Mouse (Mus musculus) intestine, postnatal 0 days (tissue): Measurements from ENCODE around the gene Tlr12. TPM values are rescaled to one million over a fixed set of nuclear protein-coding genes. Genes with fewer than 3 reads are reported as not detected.
"Not testable (repeated sequence)": the region's sequence is repeated elsewhere in the genome, so short reads cannot be mapped to it uniquely, and the experiment has no call there.

Experiments used
- ATAC-seq: fragments of 200-750 bp; cut with Nextera tagmentation; 2 replicates; pipeline ENCODE4 v1.8.0; 2017; ENCODE audit warnings: mild to moderate bottlenecking, moderate TSS enrichment, moderate library complexity
- H3K27ac ChIP-seq: fragments of 300-500 bp; sonication (generic); 2 replicates; pipeline ENCODE4 v1.5.1; 2014; ENCODE audit warnings: mild to moderate bottlenecking, low read depth, low read length, moderate library complexity
- H3K27me3 ChIP-seq: fragments of 300-500 bp; sonication (generic); replicated peaks from 2 replicates; pipeline ENCODE4 v1.6.1; 2014; ENCODE audit warnings: low read length, mixed read lengths; ENCODE audit not compliant: control insufficient read depth, insufficient read depth
- H3K36me3 ChIP-seq: fragments of 300-500 bp; sonication (generic); 2 replicates; pipeline ENCODE4 v1.6.1; 2014; ENCODE audit warnings: mild to moderate bottlenecking, moderate library complexity; ENCODE audit not compliant: control insufficient read depth, insufficient read depth
- H3K4me1 ChIP-seq: fragments of 300-500 bp; sonication (generic); replicated peaks from 2 replicates; pipeline ENCODE4 v1.6.1; 2014; ENCODE audit warnings: antibody characterized with exemption, low read length, mixed read lengths; ENCODE audit not compliant: control insufficient read depth, insufficient read depth
- H3K4me2 ChIP-seq: fragments of 300-500 bp; sonication (generic); replicated peaks from 2 replicates; pipeline ENCODE4 v1.6.1; 2014; ENCODE audit warnings: low read depth, mild to moderate bottlenecking, moderate library complexity
- H3K4me3 ChIP-seq: fragments of 300-500 bp; sonication (generic); 2 replicates; pipeline ENCODE4 v1.5.1; 2014; ENCODE audit warnings: low read depth, low read length
- H3K9ac ChIP-seq: fragments of 300-500 bp; sonication (generic); 2 replicates; pipeline ENCODE4 v1.6.1; 2014; ENCODE audit warnings: mild to moderate bottlenecking, low read depth, low read length
- H3K9me3 ChIP-seq: fragments of 300-500 bp; sonication (generic); 2 replicates; pipeline ENCODE4 v1.6.1; 2016; ENCODE audit warnings: mixed run types; ENCODE audit not compliant: control insufficient read depth
- CTCF ChIP-seq: sonication (generic); IDR thresholded peaks from 2 replicates; pipeline ENCODE4 v1.5.1; 2016; ENCODE audit warnings: low read depth, mild to moderate bottlenecking, control low read depth, antibody characterized with exemption, moderate library complexity
- WGBS: fragments of 180-500 bp; shearing (Covaris S2); extraction: QIAGEN DNeasy Blood & Tissue Kit; methylation state at CpG from one replicate; pipeline ENCODE4 v1.1.7; 2014; 5-methylcytosine and 5-hydroxymethylcytosine counted together
- polyA plus RNA-seq: library from polyadenylated mRNA; unstranded; fragments of >200 nt; fragmentation: Nextera tagmentation; extraction: Ambion mirVana; gene quantifications from 2 replicates; pipeline ENCODE4 v1.2.1, GENCODE M21; 2015

Gene Tlr12
- polyA plus RNA-seq, result 2.1 and 2.5 TPM in 2 replicates

- Histone ChIP-seq H3K36me3 (no peaks in the 10 kb centered on the region), H3K27ac (no peak within 1 kb of the TSS; the same call in 1 of the 2 replicates), H3K27me3 (no peaks in the 10 kb centered on the region), H3K4me3 (no peak within 1 kb of the TSS), H3K9me3 (no peaks in the 10 kb centered on the region), H3K4me2 (no peak within 1 kb of the TSS), H3K4me1 (no peaks in the 10 kb centered on the region), H3K9ac (no peak within 1 kb of the TSS)
- ATAC-seq, result peak; percentile 49; the same call in 1 of the 2 replicates
- TF ChIP-seq CTCF, result no peak
- WGBS, result 41% methylated on average over 15 of the region's 15 CpGs
These were observed at the start of gene Tlr12 for GRCm38 (mm10) chr4:128618246-128618911. TSS of gene Tlr12 (minus strand) at chr4:128618619.

GRCm38 (mm10) chr4:128667195-128667594 lies 48.8 kb upstream of the Tlr12 start:
- ATAC-seq, result peak; percentile 78
- peak overlapping the region; percentile 77 for H3K27ac ChIP-seq
- WGBS, result 30% methylated on average over 4 of the region's 4 CpGs
- not testable (repeated sequence) for H3K4me3 ChIP-seq, H3K9ac ChIP-seq, H3K9me3 ChIP-seq, H3K36me3 ChIP-seq, H3K27me3 ChIP-seq, H3K4me1 ChIP-seq, H3K4me2 ChIP-seq

GRCm38 (mm10) chr4:128666362-128666761 lies 47.9 kb upstream of the Tlr12 start:
- not testable (repeated sequence) for H3K4me1 ChIP-seq, H3K36me3 ChIP-seq, H3K9ac ChIP-seq, H3K9me3 ChIP-seq, H3K4me3 ChIP-seq, H3K27me3 ChIP-seq, H3K27ac ChIP-seq, H3K4me2 ChIP-seq
- 37% methylated on average over 7 of the region's 7 CpGs for WGBS
- ATAC-seq, result peak; percentile 64

GRCm38 (mm10) chr4:128664002-128664401 lies 45.6 kb upstream of the Tlr12 start:
- Histone ChIP-seq H3K9me3 (no peaks in the 10 kb centered on the region), H3K4me3 (no peak overlapping the region), H3K4me2 (no peak overlapping the region), H3K27ac (no peak overlapping the region), H3K27me3 (no peaks in the 10 kb centered on the region), H3K36me3 (no peaks in the 10 kb centered on the region), H3K9ac (no peak overlapping the region), H3K4me1 (no peaks in the 10 kb centered on the region)
- ATAC-seq, result no peak
- no peak for TF ChIP-seq CTCF
- 72% methylated on average over 3 of the region's 3 CpGs for WGBS

- no peak overlapping the region for H3K9ac ChIP-seq
- no peaks in the 10 kb centered on the region for H3K9me3 ChIP-seq
- no peak overlapping the region for H3K27ac ChIP-seq
- TF ChIP-seq CTCF, result no peak
- no peaks in the 10 kb centered on the region for H3K4me1 ChIP-seq
- H3K4me3 ChIP-seq, result no peak overlapping the region
- H3K4me2 ChIP-seq, result no peak overlapping the region
- 84% methylated on average over 8 of the region's 8 CpGs for WGBS
- ATAC-seq, result no peak
- no peaks in the 10 kb centered on the region for H3K36me3 ChIP-seq
- H3K27me3 ChIP-seq, result no peaks in the 10 kb centered on the region
These were observed 42.6 kb upstream of the Tlr12 start for GRCm38 (mm10) chr4:128661063-128661462.

GRCm38 (mm10) chr4:128660196-128660595 lies 41.8 kb upstream of the Tlr12 start:
- no peaks in the 10 kb centered on the region for H3K27me3 ChIP-seq
- no peak for TF ChIP-seq CTCF
- H3K4me1 ChIP-seq, result no peaks in the 10 kb centered on the region
- no peak overlapping the region for H3K9ac ChIP-seq
- H3K36me3 ChIP-seq, result no peaks in the 10 kb centered on the region
- 80% methylated on average over 8 of the region's 8 CpGs for WGBS
- ATAC-seq, result no peak
- H3K4me2 ChIP-seq, result no peak overlapping the region
- no peak overlapping the region for H3K4me3 ChIP-seq
- H3K27ac ChIP-seq, result no peak overlapping the region
- no peaks in the 10 kb centered on the region for H3K9me3 ChIP-seq
